Mouse (Mus musculus): Measurements from ENCODE around the gene Med27.

Gene Med27

DNA sequence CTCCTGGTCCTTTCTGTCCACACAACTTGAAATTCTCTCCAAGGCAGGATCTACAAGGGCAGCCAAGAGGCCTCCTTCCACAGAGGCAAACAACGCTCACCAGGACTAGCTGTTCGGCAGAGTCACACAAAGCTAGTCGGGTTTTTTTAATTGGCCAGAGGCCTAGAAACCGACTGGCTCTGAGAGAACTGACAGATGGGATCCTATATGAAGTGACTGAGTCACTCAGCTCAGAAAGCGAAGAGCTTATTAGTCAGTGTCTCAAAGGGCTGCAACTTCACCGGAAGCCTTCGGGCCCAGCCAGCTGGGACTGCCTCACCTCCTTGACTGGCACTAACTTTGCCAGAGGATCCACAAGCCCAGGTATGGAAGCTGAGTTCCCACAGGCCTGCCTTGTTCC lies 217.4 kb downstream of the Med27 start:
- DNase-seq (ENCODE audit: low spot score in 2 of 2): no peak

- no peak for DNase-seq (ENCODE audit: low spot score in 2 of 2)
These were observed 219.2 kb downstream of the Med27 start for GRCm38 (mm10) chr2:29565570-29566433.

DNA sequence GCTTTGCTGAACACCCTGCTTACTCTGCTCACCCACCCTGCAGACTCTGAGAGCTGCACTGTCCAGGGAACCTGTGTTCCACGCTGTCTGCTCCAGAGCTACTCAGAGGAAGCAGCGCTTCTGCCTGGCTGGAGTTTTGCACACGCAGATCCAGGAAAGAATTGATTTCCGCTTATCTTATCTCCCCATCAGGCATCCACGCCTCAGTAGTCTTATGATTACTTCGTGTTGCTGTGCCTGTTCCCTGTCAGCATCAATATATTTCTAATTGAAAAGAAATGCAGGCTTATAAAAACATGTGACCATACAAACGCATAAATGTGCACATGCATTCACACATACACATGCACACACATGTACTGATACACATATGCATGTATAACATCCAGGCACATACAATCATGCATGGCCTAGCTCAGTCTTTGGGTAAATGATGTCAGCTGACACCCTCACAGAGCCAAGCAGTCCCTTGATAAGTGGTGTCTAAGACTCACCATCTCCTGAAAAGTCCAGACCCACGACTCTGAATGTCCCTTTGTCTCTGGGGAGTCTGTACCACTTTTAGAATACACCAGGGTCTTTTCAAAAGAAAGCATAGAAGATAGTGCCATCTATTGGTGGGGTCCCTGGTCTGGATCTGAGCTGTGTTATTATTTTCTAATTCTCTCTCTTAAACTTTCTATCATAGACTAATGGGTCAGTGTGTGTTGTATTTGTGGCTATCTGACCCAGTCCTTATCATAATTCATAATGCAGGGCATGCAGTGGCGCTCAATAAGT lies 225.5 kb downstream of the Med27 start:
- no peak for DNase-seq (ENCODE audit: low spot score in 2 of 2)

- no peak for DNase-seq (ENCODE audit: low spot score in 2 of 2)
These were observed 226.3 kb downstream of the Med27 start for GRCm38 (mm10) chr2:29572811-29573427.

DNA sequence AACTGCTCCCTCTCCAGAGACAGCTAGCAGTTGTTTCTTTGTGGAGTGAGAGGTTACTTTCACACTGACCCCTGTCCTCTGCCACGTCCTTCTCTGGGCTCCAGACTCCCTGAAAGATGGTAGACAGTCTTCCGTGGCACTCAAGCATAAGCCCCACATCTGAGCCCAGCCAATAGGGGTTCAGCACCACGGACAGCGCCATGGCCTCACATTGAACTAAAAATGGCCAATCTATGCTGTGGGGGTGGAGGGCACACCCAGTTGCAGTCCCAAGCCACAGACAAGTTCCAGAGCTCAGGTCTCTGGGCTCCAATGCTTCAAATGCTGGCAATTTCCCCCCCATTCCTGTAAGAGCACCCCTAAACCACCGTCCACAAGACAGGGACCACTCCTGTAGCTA lies 227.0 kb downstream of the Med27 start:
- DNase-seq (ENCODE audit: low spot score in 2 of 2): no peak

- DNase-seq (ENCODE audit: low spot score in 2 of 2): no peak
These were observed 227.6 kb downstream of the Med27 start for GRCm38 (mm10) chr2:29574187-29574586.
